Mouse (Mus musculus) hematopoietic stem cell, adult 5-6 weeks (primary cell): ENCODE measurements around the gene Tnnt1. TPM values are rescaled to one million over a fixed set of nuclear protein-coding genes. Genes with fewer than 3 reads are reported as not detected.

Source experiments
- ATAC-seq, 2 experiments: fragments of 125-278 bp in 1 of 2; replicated peaks in 1 of 2; 2 replicates each; pipeline ENCODE4 v1.8.0; 2016 to 2017; ENCODE audit warnings: inconsistent platforms in 2 of 2, mild to moderate bottlenecking in 2 of 2, moderate number of reproducible peaks in 2 of 2, low read depth in 1 of 2, moderate TSS enrichment in 1 of 2; ENCODE audit not compliant: low FRiP score in 2 of 2, poor library complexity in 2 of 2, severe bottlenecking in 2 of 2, insufficient read depth in 1 of 2, low TSS enrichment in 1 of 2
- total RNA-seq: library from RNA; stranded (forward); fragments of 172-1452, 232-1000 nt; gene quantifications from 2 replicates; pipeline ENCODE4 v1.2.3, GENCODE M21; 2017

Tnnt1 gene
- total RNA-seq, 1 experiment from 2014 or later: 8.2 TPM

DNA sequence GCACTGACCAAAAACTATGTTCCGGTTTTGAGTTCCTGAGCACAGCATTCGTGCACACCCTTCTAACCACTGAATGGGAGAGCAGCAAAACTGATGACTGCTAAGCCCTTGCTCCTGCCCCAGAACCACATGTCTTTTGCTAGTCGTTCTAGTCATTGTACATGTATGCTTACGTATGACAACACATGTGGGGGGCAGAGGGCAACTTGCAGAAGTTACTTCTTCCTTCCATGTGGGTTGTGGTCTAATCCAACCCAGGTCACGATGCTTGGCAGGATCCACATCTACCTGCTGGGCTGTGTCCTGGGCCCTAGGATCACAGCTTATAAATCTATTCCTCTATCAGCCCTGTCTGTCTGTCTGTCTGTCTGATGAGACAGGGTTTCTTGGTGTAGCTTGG is 12.3 kb downstream of the Tnnt1 start:
- 0 out of 4 replicates have a peak, but pooled peaks of 1 of the 2 experiments have one; percentile 23 for ATAC-seq

DNA sequence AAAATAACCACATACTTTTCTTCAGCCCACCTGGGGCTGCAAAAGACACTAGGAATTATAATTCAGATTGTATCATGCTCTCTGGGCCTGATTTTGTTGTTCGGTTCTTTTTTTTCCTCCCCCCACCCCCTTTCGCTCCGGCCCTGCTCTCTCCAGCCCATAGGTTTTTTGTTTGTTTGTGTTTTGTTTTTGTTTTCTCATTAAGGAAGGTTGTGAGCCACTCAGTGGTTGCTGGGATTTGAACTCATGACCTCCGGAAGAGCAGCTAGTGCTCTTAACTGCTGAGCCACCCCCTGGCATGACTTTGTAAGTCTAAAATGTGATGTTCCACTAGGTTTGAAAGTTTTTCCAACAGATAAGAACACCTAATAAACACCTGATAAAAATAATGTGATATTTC is 13.1 kb downstream of the Tnnt1 start:
- no peak for ATAC-seq

GRCm38 (mm10) chr7:4502421-4503090 is 13.6 kb downstream of the Tnnt1 start:
- ATAC-seq: no peak

- peak; percentile 68 to 79 for ATAC-seq
Measured at GRCm38 (mm10) chr7:4501558-4502397, 14.4 kb downstream of the Tnnt1 start, which contains the start of gene Ppp1r12c. Gene Ppp1r12c, minus strand, starts transcription at chr7:4501680.

DNA sequence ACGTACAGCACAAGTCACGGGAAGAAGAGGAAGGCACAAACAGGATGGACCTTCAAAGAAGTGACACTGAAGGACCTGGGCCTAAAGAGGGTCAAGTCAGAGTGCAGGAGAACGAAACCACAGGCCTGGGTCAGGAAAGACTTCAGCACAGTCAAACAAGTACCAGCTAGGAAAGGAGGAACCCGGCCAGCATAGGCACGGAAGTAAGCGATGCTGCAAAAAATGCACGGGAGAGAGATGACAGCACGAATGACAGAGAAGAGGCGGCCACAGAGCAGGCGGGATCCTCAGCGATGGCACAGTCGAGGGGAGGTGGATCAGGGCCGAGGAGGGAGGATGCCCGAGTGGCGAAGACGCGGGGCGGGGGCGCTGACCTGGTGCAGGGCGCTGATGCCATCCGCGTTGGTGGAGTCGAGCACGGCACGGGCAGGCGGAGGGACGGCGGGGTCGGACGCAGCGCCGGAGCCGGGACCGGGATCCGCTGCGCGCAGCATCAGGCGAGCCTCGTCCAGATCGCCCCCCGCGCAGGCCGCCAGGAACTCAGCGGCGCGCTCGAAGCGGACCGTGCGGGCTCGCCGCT is 15.2 kb downstream of the Tnnt1 start:
- peak in 1 of 2 experiments; percentile 23; a peak in 2 of 4 replicates for ATAC-seq

GRCm38 (mm10) chr7:4499034-4499433 is 17.1 kb downstream of the Tnnt1 start:
- no peak for ATAC-seq

- ATAC-seq: peak in 1 of 2 experiments; percentile 15; a peak in 1 of 4 replicates
Measured at GRCm38 (mm10) chr7:4498251-4498650, 17.9 kb downstream of the Tnnt1 start.

DNA sequence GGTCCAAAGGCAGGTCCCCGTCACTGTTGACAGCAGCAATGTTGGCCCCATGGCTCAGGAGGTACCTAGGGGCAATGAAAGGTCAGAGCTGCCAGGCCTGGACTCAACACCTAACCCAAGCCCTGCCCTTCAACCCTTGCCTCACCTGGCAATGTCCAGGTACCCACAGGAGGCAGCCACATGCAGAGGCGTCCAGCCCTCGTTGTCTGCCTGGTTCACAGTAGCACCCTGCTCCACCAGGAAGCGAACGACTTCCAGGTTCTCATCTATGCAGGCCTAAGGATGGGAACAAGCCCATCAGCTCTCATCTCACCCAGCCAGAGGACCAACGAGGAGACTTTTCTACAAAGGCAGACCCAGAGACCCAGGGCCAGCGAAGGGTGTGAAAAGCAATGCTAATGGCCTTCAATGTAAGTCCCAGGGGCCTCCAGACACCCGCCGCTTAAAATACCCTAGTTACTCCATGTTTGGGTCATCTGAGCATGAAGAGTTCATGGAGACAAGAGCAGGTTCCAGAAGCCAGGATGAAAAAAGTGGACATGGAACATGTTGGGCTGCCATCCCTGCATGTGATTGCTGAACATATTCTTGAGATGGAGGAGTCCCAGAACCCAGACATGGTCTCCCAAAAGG is 18.8 kb downstream of the Tnnt1 start:
- ATAC-seq: no peak

DNA sequence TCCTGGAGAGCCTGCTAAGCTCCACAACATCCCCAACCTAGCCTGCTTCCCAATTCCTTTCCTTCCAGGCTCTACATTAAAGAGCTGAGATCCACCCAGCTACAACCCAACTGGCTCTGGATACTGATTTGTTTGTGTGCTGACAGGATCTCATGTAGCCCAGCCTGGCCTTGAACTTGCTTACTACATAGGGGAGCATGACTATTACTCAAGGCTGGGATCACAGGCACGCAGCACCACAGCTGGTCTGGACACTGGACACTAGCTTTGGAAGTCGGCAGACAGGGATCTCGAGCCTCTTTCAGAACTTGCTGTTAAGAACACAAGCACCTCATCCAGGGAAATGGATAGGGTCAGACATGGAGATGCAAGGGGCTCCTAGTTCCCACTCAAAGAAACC is 19.7 kb downstream of the Tnnt1 start:
- no peak for ATAC-seq

GRCm38 (mm10) chr7:4493991-4494390 is 22.2 kb downstream of the Tnnt1 start:
- no peak for ATAC-seq

DNA sequence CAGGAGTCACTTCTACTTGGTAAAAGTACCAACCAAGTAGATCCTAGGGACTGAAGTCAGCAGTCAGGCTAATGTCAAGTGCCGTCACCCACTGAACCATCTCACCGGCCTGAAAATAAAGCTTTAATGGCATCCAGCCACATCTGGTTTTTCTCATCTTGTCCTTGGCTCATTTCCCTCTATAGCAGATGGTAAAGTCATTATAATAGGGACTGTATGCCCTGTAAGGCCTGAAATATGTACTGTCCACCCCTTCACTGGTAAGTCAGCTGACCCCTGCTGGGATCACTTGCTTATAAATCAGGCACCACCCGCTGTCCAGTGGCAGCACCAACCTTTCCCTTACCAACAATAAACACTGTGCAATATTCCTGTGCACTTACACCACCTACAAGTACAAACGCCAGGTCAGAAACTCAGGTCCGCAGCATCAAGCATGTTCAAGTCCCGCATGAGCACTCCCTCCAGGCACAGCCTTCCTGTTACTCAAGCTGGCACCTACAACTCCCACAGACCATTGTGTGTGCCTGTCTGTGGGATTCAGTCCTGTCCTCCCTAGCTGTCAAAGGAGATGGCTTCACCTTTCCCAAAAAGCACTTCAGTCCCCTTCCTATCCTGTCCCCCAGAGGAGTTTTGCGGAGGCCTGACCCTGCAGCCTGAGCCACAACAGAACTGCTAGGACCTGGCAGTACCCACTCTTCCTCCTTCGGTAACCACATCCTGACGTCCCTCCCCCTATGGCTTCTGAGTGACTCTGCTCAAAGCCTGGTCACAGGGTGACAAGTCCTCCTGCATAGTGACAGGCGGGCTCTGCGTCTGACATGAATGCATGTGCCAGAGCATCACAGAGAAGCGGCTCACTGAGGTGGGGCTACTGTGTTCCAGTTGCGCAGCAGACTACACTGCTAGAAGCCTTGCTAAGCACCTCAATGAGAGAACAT is 23.6 kb downstream of the Tnnt1 start:
- ATAC-seq: peak; percentile 95 to 99

- no peak for ATAC-seq
Measured at GRCm38 (mm10) chr7:4491308-4491707, 24.9 kb downstream of the Tnnt1 start.

- no peak for ATAC-seq
Measured at GRCm38 (mm10) chr7:4482281-4482680, 33.9 kb downstream of the Tnnt1 start.

DNA sequence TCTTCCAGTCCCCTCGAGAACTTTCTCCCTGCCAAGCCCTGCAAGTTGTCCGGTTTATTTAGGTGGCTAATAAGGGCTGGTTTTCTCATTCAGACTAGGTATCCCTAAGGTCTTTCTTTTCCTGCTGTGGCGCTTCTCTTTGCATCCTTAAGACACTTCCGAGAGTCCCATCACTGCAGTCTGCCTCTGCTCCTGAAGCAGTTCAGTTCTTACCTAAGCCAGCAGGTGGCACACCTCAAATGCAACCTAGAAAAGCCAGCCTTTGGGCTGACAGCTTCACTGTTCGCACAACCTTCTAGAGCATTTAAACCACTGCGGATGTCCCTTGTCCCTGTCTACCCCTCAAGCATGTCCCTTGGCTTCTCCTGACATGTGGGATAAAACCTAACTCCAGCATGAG is 36.5 kb downstream of the Tnnt1 start:
- peak; percentile 49 to 56; a peak in 3 of 4 replicates for ATAC-seq

DNA sequence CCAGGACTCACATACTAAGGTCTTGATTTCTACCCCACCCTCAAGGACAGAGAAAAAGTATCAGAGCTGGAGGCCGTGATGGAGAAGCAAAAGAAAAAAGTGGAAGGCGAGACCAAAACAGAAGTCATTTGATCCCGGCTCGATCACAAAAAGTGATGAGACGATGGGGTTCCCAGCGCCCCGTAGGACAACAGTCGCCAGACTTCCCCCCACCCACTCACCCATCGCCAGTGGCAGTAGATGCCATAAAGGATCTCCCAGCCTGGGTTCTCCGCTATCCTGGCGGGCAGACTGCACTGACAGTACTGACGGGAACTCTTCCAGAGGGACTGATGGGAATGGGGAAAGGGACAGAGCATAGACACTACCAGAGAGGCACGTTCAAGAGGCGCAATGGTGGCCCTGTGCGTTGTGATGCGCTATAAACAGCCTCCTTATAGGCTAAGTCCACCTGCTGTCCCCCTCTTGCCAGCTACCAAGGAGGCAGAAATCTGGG is 37.3 kb downstream of the Tnnt1 start:
- ATAC-seq: no peak

GRCm38 (mm10) chr7:4478021-4478795 is 38.0 kb downstream of the Tnnt1 start:
- ATAC-seq: peak; percentile 68 to 84
